Mouse (Mus musculus): ENCODE measurements at regions not wholly inside any gene's neighbourhood (a gene's known extent, or its start where the extent isn't known, plus 50 kb on each side); places are given as distances from the start of the nearest gene placed in this dataset.

DNA sequence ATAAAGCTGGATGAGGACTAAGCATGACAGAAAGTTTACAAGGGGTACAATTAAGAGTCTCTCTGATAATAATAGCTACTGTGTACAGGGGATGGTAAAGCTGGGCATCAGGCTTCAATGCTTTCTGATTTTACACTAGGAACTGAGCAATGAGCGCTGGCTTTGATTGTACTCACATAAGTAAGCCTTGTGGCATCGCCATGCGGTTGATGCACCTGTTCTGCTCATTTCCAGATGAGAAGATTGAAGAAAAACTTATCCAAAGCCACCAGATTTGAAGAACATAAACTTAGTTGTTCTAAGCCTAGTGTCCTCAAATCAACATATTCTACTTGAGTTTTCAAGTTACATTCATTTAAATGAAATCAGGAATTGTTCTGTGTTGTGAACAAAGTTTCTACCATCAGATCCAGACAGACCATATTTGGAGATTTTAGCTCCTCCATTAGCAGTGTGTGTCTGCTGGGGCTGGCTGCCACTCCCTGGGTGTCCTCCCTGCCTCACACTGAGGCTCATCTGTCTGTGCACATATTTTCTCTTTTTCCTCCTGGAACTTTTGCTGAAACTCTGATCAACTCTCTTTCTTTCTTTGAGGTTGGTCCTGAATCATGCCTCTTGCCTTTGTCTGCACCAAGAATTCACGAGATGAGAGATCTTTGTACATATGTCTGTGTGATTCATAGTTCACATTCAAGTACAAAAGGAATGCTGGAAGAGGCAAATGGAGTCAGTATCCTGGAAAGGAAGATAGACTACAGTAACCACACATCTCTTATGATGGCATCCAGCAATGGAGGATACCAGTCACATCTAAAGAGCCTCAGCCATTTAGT is 68.2 kb upstream of the Ifne start:
- DNase-seq, result no peak
- TF ChIP-seq CTCF (conservative IDR thresholded peaks at IDR 0.05; ENCODE audit: insufficient read depth, insufficient read length, low read depth, low read length), result no peak
- TF ChIP-seq POLR2A (IDR thresholded peaks at IDR 0.05; ENCODE audit: low read depth, low read length), result no peak
- Histone ChIP-seq H3K27ac (ENCODE audit: insufficient read depth, low read depth, low read length) (no peak overlapping the region), H3K4me3 (ENCODE audit: insufficient read depth, low read depth, low read length) (no peak overlapping the region), H3K4me1 (ENCODE audit: control insufficient read depth, insufficient read depth, low read length) (no peaks in the 10 kb centered on the region), H3K36me3 (ENCODE audit: control insufficient read depth, insufficient read depth, low read length) (no peaks in the 10 kb centered on the region), H3K27me3 (replicated peaks; ENCODE audit: control insufficient read depth, insufficient read depth, low read length) (no peaks in the 10 kb centered on the region)
- WGBS, result 84% methylated on average over 4 of the region's 4 CpGs

DNA sequence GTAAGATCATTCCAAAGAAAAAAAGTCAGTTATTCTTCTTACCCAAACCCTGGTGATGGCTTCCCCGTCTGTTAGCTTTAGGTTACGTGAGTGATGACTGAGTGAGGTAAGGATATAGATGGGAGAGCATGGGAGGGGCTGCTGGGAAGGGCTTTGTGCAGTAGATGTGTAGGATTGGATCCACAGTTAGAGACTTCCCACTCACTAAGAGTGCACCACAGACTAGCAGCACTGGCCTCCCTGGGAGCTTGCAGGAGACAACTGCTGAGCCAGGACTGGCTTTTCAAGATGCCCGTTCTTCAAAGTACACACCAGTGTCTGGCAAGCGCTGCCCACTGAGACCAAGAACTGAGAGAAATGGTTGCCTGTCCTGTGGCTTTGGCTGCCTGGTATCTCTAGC is 62.0 kb upstream of the Ifne start:
- no peak overlapping the region for H3K27ac ChIP-seq (ENCODE audit: insufficient read depth, low read depth, low read length)
- 80% methylated on average over 4 of the region's 4 CpGs for whole genome bisulfite sequencing
- no peak for TF ChIP-seq POLR2A (IDR thresholded peaks at IDR 0.05; ENCODE audit: low read depth, low read length)
- no peak for TF ChIP-seq CTCF (conservative IDR thresholded peaks at IDR 0.05; ENCODE audit: insufficient read depth, insufficient read length, low read depth, low read length)
- no peaks in the 10 kb centered on the region for H3K4me1 ChIP-seq (ENCODE audit: control insufficient read depth, insufficient read depth, low read length)
- no peak overlapping the region for H3K4me3 ChIP-seq (ENCODE audit: insufficient read depth, low read depth, low read length)
- H3K36me3 ChIP-seq (ENCODE audit: control insufficient read depth, insufficient read depth, low read length), result no peaks in the 10 kb centered on the region
- DNase-seq, result no peak
- no peaks in the 10 kb centered on the region for H3K27me3 ChIP-seq (replicated peaks; ENCODE audit: control insufficient read depth, insufficient read depth, low read length)

DNA sequence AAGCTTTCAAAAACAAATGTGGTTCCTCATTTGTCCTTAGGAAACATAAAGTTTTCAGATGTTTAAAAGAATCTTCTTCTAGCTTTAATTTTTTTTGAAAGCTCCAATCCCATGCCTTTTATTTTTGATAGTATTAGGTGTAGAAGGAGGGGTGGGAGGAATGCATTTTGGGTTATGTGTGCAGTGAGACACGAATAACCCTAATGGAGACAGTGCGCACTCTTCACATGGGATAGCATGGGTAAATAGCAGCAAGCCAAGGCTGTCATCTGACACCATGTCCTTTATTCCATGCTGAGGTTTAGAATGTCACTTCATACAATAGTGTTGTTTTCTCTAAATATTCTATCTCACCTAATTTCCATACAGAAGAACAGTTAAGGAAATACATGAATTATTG is 60.7 kb upstream of the Ifne start:
- no peak for TF ChIP-seq CTCF (conservative IDR thresholded peaks at IDR 0.05; ENCODE audit: insufficient read depth, insufficient read length, low read depth, low read length)
- no peak for TF ChIP-seq POLR2A (IDR thresholded peaks at IDR 0.05; ENCODE audit: low read depth, low read length)
- no peak for DNase-seq
- H3K27me3 ChIP-seq (replicated peaks; ENCODE audit: control insufficient read depth, insufficient read depth, low read length), result no peaks in the 10 kb centered on the region; the same call in 1 of the 2 replicates

DNA sequence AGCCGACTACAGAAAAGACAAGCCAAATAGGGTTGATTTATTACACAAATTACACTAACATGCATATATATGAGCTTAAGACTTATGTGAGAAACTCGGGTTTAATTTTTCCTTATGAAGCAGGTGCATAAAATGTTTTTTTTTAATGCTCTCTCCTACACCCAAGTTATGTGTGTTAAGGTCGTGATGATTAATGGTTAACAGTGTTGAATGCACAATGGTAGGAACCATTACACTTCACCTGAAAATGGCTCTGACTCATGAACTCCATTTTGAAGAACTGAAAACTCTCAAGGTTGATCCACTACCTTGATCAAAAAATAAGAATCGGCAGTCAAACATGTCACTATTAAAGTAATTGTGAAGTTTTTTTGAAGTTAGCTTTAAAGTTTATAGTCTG is 59.4 kb upstream of the Ifne start:
- no peaks in the 10 kb centered on the region; the same call in 1 of the 2 replicates for H3K27me3 ChIP-seq (replicated peaks; ENCODE audit: control insufficient read depth, insufficient read depth, low read length)
- no peak for DNase-seq

More for the DNA sequence above, 60.7 kb upstream of the Ifne start:
- Histone ChIP-seq H3K4me1 (ENCODE audit: control insufficient read depth, insufficient read depth, low read length) (no peaks in the 10 kb centered on the region), H3K36me3 (ENCODE audit: control insufficient read depth, insufficient read depth, low read length) (no peaks in the 10 kb centered on the region), H3K27ac (ENCODE audit: insufficient read depth, low read depth, low read length) (no peak overlapping the region), H3K4me3 (ENCODE audit: insufficient read depth, low read depth, low read length) (no peak overlapping the region)
- 76% methylated on average over 2 of the region's 2 CpGs for whole genome bisulfite sequencing

DNA sequence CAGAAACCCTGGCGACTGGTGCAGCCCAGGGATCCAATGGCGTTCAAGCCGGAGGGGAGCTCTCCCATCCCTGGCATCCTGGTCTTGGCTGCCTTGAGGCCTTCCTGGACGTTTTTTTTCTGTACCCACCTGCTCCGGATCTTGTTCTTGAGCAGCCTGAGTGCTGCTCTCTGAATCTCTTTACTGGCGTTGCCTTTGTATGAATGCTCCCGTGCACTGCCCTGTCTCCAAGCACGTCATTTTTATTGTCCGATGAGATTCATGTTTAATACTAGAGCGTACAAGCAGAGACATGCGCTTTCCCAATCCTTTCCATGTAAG is 58.7 kb upstream of the Ifne start:
- H3K4me3 ChIP-seq (ENCODE audit: insufficient read depth, low read depth, low read length), result peak overlapping the region; percentile 65
- 9% methylated on average over 11 of the region's 11 CpGs for WGBS
- TF ChIP-seq CTCF (conservative IDR thresholded peaks at IDR 0.05; ENCODE audit: insufficient read depth, insufficient read length, low read depth, low read length) (no peak), POLR2A (IDR thresholded peaks at IDR 0.05; ENCODE audit: low read depth, low read length) (no peak)
- H3K27me3 ChIP-seq (replicated peaks; ENCODE audit: control insufficient read depth, insufficient read depth, low read length), result no peaks in the 10 kb centered on the region; the same call in none of the 2 replicates
- no peak overlapping the region for H3K27ac ChIP-seq (ENCODE audit: insufficient read depth, low read depth, low read length)
- H3K4me1 ChIP-seq (ENCODE audit: control insufficient read depth, insufficient read depth, low read length), result no peaks in the 10 kb centered on the region
- DNase-seq, result no peak
- H3K36me3 ChIP-seq (ENCODE audit: control insufficient read depth, insufficient read depth, low read length), result no peaks in the 10 kb centered on the region

More for the DNA sequence above, 59.4 kb upstream of the Ifne start:
- no peak for TF ChIP-seq POLR2A (IDR thresholded peaks at IDR 0.05; ENCODE audit: low read depth, low read length)
- no peak for TF ChIP-seq CTCF (conservative IDR thresholded peaks at IDR 0.05; ENCODE audit: insufficient read depth, insufficient read length, low read depth, low read length)
- Histone ChIP-seq H3K36me3 (ENCODE audit: control insufficient read depth, insufficient read depth, low read length) (no peaks in the 10 kb centered on the region), H3K27ac (ENCODE audit: insufficient read depth, low read depth, low read length) (no peak overlapping the region), H3K4me3 (ENCODE audit: insufficient read depth, low read depth, low read length) (no peak overlapping the region), H3K4me1 (ENCODE audit: control insufficient read depth, insufficient read depth, low read length) (no peaks in the 10 kb centered on the region)
- 54% methylated on average over 4 of the region's 4 CpGs for WGBS

DNA sequence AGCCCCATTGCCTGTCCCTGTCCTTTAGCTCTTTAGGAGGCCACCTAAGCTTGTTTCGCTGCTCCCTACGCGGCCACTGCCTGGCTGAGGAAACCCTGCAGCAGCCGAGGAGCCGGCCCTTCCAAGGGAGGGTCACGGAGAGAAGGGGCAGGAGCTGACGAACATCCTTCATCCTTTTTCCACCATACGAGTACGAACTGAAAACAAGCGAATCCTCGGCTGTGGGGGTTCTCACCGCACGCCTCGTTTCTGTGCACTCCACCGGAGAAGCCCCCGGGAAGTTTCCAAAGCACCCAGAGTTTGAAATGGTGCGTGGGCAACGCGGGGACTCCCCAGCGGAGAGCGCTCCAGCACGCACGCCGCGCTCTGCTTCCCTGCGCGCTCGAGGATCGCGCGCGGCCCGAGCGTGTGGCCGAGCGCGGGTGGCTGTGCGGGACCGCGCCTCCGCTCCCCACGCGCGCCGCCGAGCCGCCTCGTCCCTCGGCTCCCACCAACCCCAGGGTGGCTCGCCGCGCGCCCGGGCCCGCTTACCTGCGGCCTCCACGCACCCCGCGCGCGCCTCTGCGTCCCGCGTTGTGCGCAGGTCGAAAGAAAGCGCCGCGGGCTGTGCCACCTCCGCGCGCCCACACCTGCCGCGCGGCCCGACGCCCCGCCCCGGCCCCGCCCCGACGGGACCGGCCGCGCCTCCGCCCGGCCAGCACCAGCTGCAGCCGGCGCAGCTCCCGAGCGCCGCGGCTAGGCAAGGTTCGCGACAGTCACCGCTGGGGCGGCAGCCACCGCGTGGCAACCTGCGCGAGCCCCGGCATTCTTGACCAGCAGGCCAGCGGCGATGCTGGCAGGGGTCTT is 58.1 kb upstream of the Ifne start:
- Histone ChIP-seq H3K27ac (ENCODE audit: insufficient read depth, low read depth, low read length) (no peak overlapping the region), H3K36me3 (ENCODE audit: control insufficient read depth, insufficient read depth, low read length) (no peaks in the 10 kb centered on the region), H3K4me1 (ENCODE audit: control insufficient read depth, insufficient read depth, low read length) (no peaks in the 10 kb centered on the region), H3K4me3 (ENCODE audit: insufficient read depth, low read depth, low read length) (peak overlapping the region; percentile 65), H3K27me3 (replicated peaks; ENCODE audit: control insufficient read depth, insufficient read depth, low read length) (no peaks in the 10 kb centered on the region; the same call in none of the 2 replicates)
- peak; percentile 23; the same call in 1 of the 2 replicates for TF ChIP-seq CTCF (conservative IDR thresholded peaks at IDR 0.05; ENCODE audit: insufficient read depth, insufficient read length, low read depth, low read length)
- TF ChIP-seq POLR2A (IDR thresholded peaks at IDR 0.05; ENCODE audit: low read depth, low read length), result no peak
- peak; percentile 55 for DNase-seq
- WGBS, result 1% methylated on average over 104 of the region's 104 CpGs

- no peak overlapping the region for H3K27ac ChIP-seq (ENCODE audit: insufficient read depth, low read depth, low read length)
- 74% methylated on average over 6 of the region's 6 CpGs for WGBS
- H3K27me3 ChIP-seq (replicated peaks; ENCODE audit: control insufficient read depth, insufficient read depth, low read length), result no peaks in the 10 kb centered on the region; the same call in none of the 2 replicates
- no peaks in the 10 kb centered on the region for H3K4me1 ChIP-seq (ENCODE audit: control insufficient read depth, insufficient read depth, low read length)
- no peak for TF ChIP-seq POLR2A (IDR thresholded peaks at IDR 0.05; ENCODE audit: low read depth, low read length)
- TF ChIP-seq CTCF (conservative IDR thresholded peaks at IDR 0.05; ENCODE audit: insufficient read depth, insufficient read length, low read depth, low read length), result no peak
- no peak for DNase-seq
- H3K36me3 ChIP-seq (ENCODE audit: control insufficient read depth, insufficient read depth, low read length), result no peaks in the 10 kb centered on the region
- no peak overlapping the region for H3K4me3 ChIP-seq (ENCODE audit: insufficient read depth, low read depth, low read length)
These were observed 57.0 kb upstream of the Ifne start for GRCm38 (mm10) chr4:88936976-88937375.

Measured in kidney, adult 2 months (tissue).